Mouse (Mus musculus): ENCODE measurements around the gene Olfr652.
A peak's percentile ranks its signal among the peaks of the same experiment; 100 is the strongest.

The Olfr652 gene

GRCm38 (mm10) chr7:104560601-104561000 lies at the start of gene Olfr652:
Gene Olfr652 (plus strand): TSS chr7:104560901.
- no peak for DNase-seq

- DNase-seq: no peak
Measured at GRCm38 (mm10) chr7:104549833-104550232, 10.9 kb upstream of the Olfr652 start, which contains the start of gene Olfr651. Gene Olfr651 (plus strand): TSS chr7:104550133.

- DNase-seq: no peak
Measured at GRCm38 (mm10) chr7:104552700-104553099, 8.0 kb upstream of the Olfr652 start.

- DNase-seq: no peak
Measured at GRCm38 (mm10) chr7:104577014-104577413, 16.3 kb downstream of the Olfr652 start, which contains the start of gene Olfr653. Gene Olfr653 (plus strand): TSS chr7:104577314.

GRCm38 (mm10) chr7:104580846-104581245 lies 20.1 kb downstream of the Olfr652 start:
- no peak for DNase-seq

GRCm38 (mm10) chr7:104581429-104581828 lies 20.7 kb downstream of the Olfr652 start:
- DNase-seq: no peak

- no peak for DNase-seq
Measured at GRCm38 (mm10) chr7:104586725-104587124, 26.0 kb downstream of the Olfr652 start, which contains the start of gene Olfr654. Gene Olfr654 (plus strand): TSS chr7:104587025.

GRCm38 (mm10) chr7:104588274-104588673 lies 27.6 kb downstream of the Olfr652 start:
- no peak for DNase-seq

- no peak for DNase-seq
Measured at GRCm38 (mm10) chr7:104601679-104602078, 41.0 kb downstream of the Olfr652 start, which contains the start of gene Olfr655. Gene Olfr655 (minus strand): TSS chr7:104601779.

GRCm38 (mm10) chr7:104603173-104603572 lies 42.5 kb downstream of the Olfr652 start:
- DNase-seq: peak; percentile 62

GRCm38 (mm10) chr7:104604727-104605126 lies 44.0 kb downstream of the Olfr652 start:
- no peak for DNase-seq

- no peak for DNase-seq
Measured at GRCm38 (mm10) chr7:104613655-104614054, 53.0 kb downstream of the Olfr652 start, which contains the start of gene Olfr656. Gene Olfr656 (plus strand): TSS chr7:104613955.
